Mouse (Mus musculus) heart, adult 2 months (tissue): ENCODE measurements around the gene Bbs1. TPM values are rescaled to one million over a fixed set of nuclear protein-coding genes. Genes with fewer than 3 reads are reported as not detected.

ENCODE experiments used
- DNase-seq, 2 experiments: peaks; one replicate each; pipeline ENCODE4 v3.0.0; 2021
- H3K27ac ChIP-seq: fragments of 200-600 bp; 2 replicates; pipeline ENCODE4 v1.8.1; 2022
- H3K27me3 ChIP-seq: fragments of 200-500 bp; 2 replicates; pipeline ENCODE4 v1.6.1; 2012; ENCODE audit warnings: mild to moderate bottlenecking, low read length, inconsistent platforms, mixed read lengths; ENCODE audit not compliant: control insufficient read depth, insufficient read depth
- H3K36me3 ChIP-seq: fragments of 200-500 bp; 2 replicates; pipeline ENCODE4 v1.6.1; 2012; ENCODE audit warnings: low read length, inconsistent platforms; ENCODE audit not compliant: control insufficient read depth, insufficient read depth
- H3K4me1 ChIP-seq: fragments of 200-500 bp; 2 replicates; pipeline ENCODE4 v1.6.1; 2011; ENCODE audit warnings: low read length; ENCODE audit not compliant: control insufficient read depth, insufficient read depth
- H3K4me3 ChIP-seq: fragments of 200-600 bp; 2 replicates; pipeline ENCODE4 v1.8.1; 2022
- H3K79me2 ChIP-seq: fragments of 200-500 bp; replicated peaks from 2 replicates; pipeline ENCODE4 v1.6.1; 2012; ENCODE audit warnings: mild to moderate bottlenecking, inconsistent platforms, low read length, moderate library complexity, mixed read lengths; ENCODE audit not compliant: control insufficient read depth, insufficient read depth
- H3K9ac ChIP-seq: fragments of 200-500 bp; 2 replicates; pipeline ENCODE4 v1.6.1; 2012; ENCODE audit warnings: low read depth, mild to moderate bottlenecking, control low read depth, inconsistent platforms, low read length, mixed read lengths
- CTCF ChIP-seq: fragments of 200-600 bp; IDR thresholded peaks from 2 replicates; pipeline ENCODE4 v1.8.1; 2022; ENCODE audit warnings: antibody characterized with exemption, mild to moderate bottlenecking, moderate library complexity
- EP300 ChIP-seq: fragments of 200-500 bp; IDR thresholded peaks from 2 replicates; pipeline ENCODE4 v1.6.1; 2011; ENCODE audit warnings: low read depth, low read length, control low read depth; ENCODE audit not compliant: insufficient read depth
- POLR2A ChIP-seq: fragments of 200-500 bp; IDR thresholded peaks from 2 replicates; pipeline ENCODE4 v1.6.1; 2011; ENCODE audit warnings: mild to moderate bottlenecking, low read depth, low read length, control low read depth; ENCODE audit not compliant: insufficient read depth
- WGBS: fragments of 180-500 bp; shearing (Covaris S2); methylation state at CpG from one replicate; pipeline ENCODE4 v1.1.7; 2018; 5-methylcytosine and 5-hydroxymethylcytosine counted together
- intact Hi-C: fragments of 180-260 bp; cut with DNase I; formaldehyde crosslinking; loops from one replicate; pipeline ENCODE4 v1.15.1; 2025
- polyA plus RNA-seq: library from polyadenylated mRNA; depleted of rRNA; stranded (reverse); fragments of >200 nt; gene quantifications from 2 replicates; pipeline ENCODE4 v1.2.3, GENCODE M21; 2012
- total RNA-seq, 2 experiments: library from RNA; stranded (reverse); gene quantifications; 2 replicates each; pipeline ENCODE4 v1.2.3; 2021

Bbs1 gene
- total and polyA plus RNA-seq, 3 experiments = 2.3 to 4.5 (median 3.5) TPM

- TF ChIP-seq CTCF = no peak
- no peak for TF ChIP-seq POLR2A
- no peak for TF ChIP-seq EP300
- intact Hi-C loops = loop anchor here (10.0 kb wide), 1 partner anchor 225 kb away; the partner anchor contains the start of gene Rce1
- WGBS = 56% methylated on average over 4 of the region's 4 CpGs
- Histone ChIP-seq H3K27ac (no peak overlapping the region), H3K27me3 (no peaks in the 10 kb centered on the region), H3K9ac (no peak overlapping the region), H3K79me2 (no peaks in the 10 kb centered on the region), H3K4me3 (no peak overlapping the region), H3K36me3 (no peaks in the 10 kb centered on the region), H3K4me1 (peaks cover 4% of the 10 kb centered on the region; the same call in 1 of the 2 replicates)
- no peak for DNase-seq
These were observed 56.6 kb downstream of the Bbs1 start for GRCm38 (mm10) chr19:4849800-4850199.

GRCm38 (mm10) chr19:4847490-4847889, 58.9 kb downstream of the Bbs1 start:
- WGBS = 21% methylated on average over 7 of the region's 7 CpGs
- H3K9ac ChIP-seq = no peak overlapping the region
- no peaks in the 10 kb centered on the region for H3K36me3 ChIP-seq
- no peaks in the 10 kb centered on the region for H3K27me3 ChIP-seq
- H3K79me2 ChIP-seq = no peaks in the 10 kb centered on the region
- DNase-seq = no peak
- TF ChIP-seq CTCF (peak; percentile 77), POLR2A (no peak), EP300 (no peak)
- no peak overlapping the region for H3K4me3 ChIP-seq
- H3K4me1 ChIP-seq = no peaks in the 10 kb centered on the region
- no peak overlapping the region for H3K27ac ChIP-seq
- intact Hi-C loops = loop anchor here (1.0 kb wide), 1 partner anchor 92 kb away; no protein-coding TSS in a partner anchor

DNA sequence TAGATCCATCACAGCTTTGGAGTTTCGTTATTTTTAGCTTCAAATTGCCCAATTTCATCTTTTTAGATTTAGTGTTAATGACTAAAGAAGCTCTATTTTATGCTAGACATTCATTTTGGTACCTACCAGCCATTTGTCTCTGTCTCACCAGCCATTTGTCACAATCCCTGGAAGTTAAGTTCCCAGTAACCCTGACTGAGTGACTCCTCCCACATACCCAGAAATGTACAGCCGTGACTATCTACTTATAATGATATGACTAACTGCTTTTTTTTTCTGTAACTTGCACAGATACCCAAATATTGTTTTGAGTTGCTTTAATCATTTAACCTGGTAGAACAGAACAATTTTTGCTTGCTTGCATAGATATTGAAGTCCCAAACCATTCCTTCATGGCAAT, 60.6 kb downstream of the Bbs1 start:
- TF ChIP-seq POLR2A = no peak
- no peak for TF ChIP-seq CTCF
- TF ChIP-seq EP300 = no peak
- DNase-seq = no peak
- Histone ChIP-seq H3K36me3 (no peaks in the 10 kb centered on the region), H3K4me1 (no peaks in the 10 kb centered on the region), H3K9ac (no peak overlapping the region), H3K27ac (no peak overlapping the region), H3K27me3 (no peaks in the 10 kb centered on the region), H3K79me2 (no peaks in the 10 kb centered on the region), H3K4me3 (no peak overlapping the region)
- intact Hi-C loops = no loop called here
- WGBS = 58% methylated on average over 2 of the region's 2 CpGs

GRCm38 (mm10) chr19:4842611-4843010, 63.8 kb downstream of the Bbs1 start:
- WGBS = 41% methylated on average over 2 of the region's 2 CpGs
- Histone ChIP-seq H3K4me1 (peaks cover 3% of the 10 kb centered on the region), H3K27me3 (no peaks in the 10 kb centered on the region), H3K27ac (no peak overlapping the region), H3K9ac (no peak overlapping the region), H3K4me3 (no peak overlapping the region), H3K79me2 (no peaks in the 10 kb centered on the region), H3K36me3 (no peaks in the 10 kb centered on the region)
- no peak for TF ChIP-seq POLR2A
- no peak for TF ChIP-seq CTCF
- TF ChIP-seq EP300 = no peak
- intact Hi-C loops = no loop called here
- DNase-seq = no peak

GRCm38 (mm10) chr19:4840848-4841247, 65.6 kb downstream of the Bbs1 start:
- Histone ChIP-seq H3K4me3 (no peak overlapping the region), H3K79me2 (no peaks in the 10 kb centered on the region), H3K27ac (no peak overlapping the region), H3K9ac (no peak overlapping the region), H3K4me1 (peaks cover 3% of the 10 kb centered on the region), H3K27me3 (no peaks in the 10 kb centered on the region), H3K36me3 (no peaks in the 10 kb centered on the region)
- no peak for DNase-seq
- intact Hi-C loops = no loop called here
- WGBS = 74% methylated on average over 9 of the region's 9 CpGs
- TF ChIP-seq EP300 = no peak
- no peak for TF ChIP-seq POLR2A
- TF ChIP-seq CTCF = no peak

DNA sequence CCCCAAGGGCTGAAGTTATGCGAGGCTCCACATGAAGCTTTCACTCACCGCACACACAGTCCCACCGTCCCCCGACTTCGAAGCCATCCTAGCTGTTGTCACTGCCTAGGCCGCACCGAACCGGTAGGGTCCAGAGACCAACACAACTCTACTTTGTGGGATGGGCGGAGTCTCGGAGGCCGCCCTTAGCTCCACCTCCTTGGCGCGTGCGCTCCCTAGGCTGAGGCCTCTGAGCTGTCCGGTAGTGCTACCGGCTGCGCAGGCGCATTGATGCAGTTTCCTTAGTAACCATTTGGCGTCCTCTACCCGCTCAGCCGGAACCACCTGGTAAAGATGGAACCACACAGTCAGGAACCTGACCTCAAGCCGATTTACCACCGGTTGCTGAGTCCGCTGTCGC, 67.3 kb downstream of the Bbs1 start, which contains the start of the genes Ccs and Ccdc87:
Gene Ccs, minus strand, starts transcription at position 184 of the 400 bp plus-strand sequence.
Gene Ccdc87, plus strand, starts transcription at position 218 of the 400 bp plus-strand sequence.
- Histone ChIP-seq H3K27ac (peak within 1 kb of the TSS; percentile 49), H3K4me3 (peak within 1 kb of the TSS; percentile 55), H3K36me3 (no peaks in the 10 kb centered on the region), H3K27me3 (no peaks in the 10 kb centered on the region), H3K79me2 (no peaks in the 10 kb centered on the region), H3K9ac (peak within 1 kb of the TSS; percentile 68), H3K4me1 (peaks cover 3% of the 10 kb centered on the region)
- TF ChIP-seq CTCF (peak; percentile 32), POLR2A (peak; percentile 88), EP300 (0 out of 2 replicates have a peak, but pooled peaks have one; percentile 24)
- intact Hi-C loops = loop anchor here (2.0 to 10.0 kb wide), 2 partner anchors 28 to 324 kb away; partner anchors contain the start of genes Gm21992, Pcx and Rbm14
- 1% methylated on average over 25 of the region's 25 CpGs for WGBS
- peak; percentile 96 to 98 for DNase-seq
